Mouse (Mus musculus) cerebellum, adult 2 months (tissue): ENCODE measurements around the gene Alg14. TPM values are rescaled to one million over a fixed set of nuclear protein-coding genes. Genes with fewer than 3 reads are reported as not detected.

ENCODE experiments used
- DNase-seq, 2 experiments: peaks; one replicate each; pipeline ENCODE4 v3.0.0; 2021
- H3K27ac ChIP-seq: fragments of 200-500 bp; 2 replicates; pipeline ENCODE4 v1.5.1; 2012; ENCODE audit warnings: low read length, control low read depth, inconsistent platforms; ENCODE audit not compliant: insufficient read depth
- H3K27me3 ChIP-seq: fragments of 200-500 bp; 2 replicates; pipeline ENCODE4 v1.6.1; 2012; ENCODE audit warnings: inconsistent platforms, mild to moderate bottlenecking, low read length, moderate library complexity; ENCODE audit not compliant: control insufficient read depth, insufficient read depth
- H3K4me1 ChIP-seq: fragments of 200-500 bp; 2 replicates; pipeline ENCODE4 v1.6.1; 2011; ENCODE audit warnings: low read length; ENCODE audit not compliant: control insufficient read depth, insufficient read depth
- H3K4me3 ChIP-seq: fragments of 200-500 bp; replicated peaks from 2 replicates; pipeline ENCODE3; 2011; ENCODE audit warnings: mild to moderate bottlenecking, low read depth, low read length, control low read depth; ENCODE audit not compliant: insufficient read depth
- CTCF ChIP-seq: fragments of 200-500 bp; IDR thresholded peaks from 2 replicates; pipeline ENCODE4 v1.5.1; 2011; ENCODE audit warnings: low read depth, mild to moderate bottlenecking, control low read depth, low read length, moderate library complexity, borderline replicate concordance; ENCODE audit not compliant: insufficient read depth
- POLR2A ChIP-seq: fragments of 200-500 bp; IDR thresholded peaks from 2 replicates; pipeline ENCODE4 v1.6.1; 2011; ENCODE audit warnings: low read length, control low read depth, borderline replicate concordance; ENCODE audit not compliant: insufficient read depth
- WGBS: fragments of 180-500 bp; shearing (Covaris S2); methylation state at CpG from one replicate; pipeline ENCODE4 v1.1.7; 2018; 5-methylcytosine and 5-hydroxymethylcytosine counted together
- polyA plus RNA-seq: library from polyadenylated mRNA; depleted of rRNA; stranded (reverse); fragments of >200 nt; gene quantifications from 2 replicates; pipeline ENCODE4 v1.2.3, GENCODE M21; 2012

The Alg14 gene
- polyA plus RNA-seq, 1 experiment, result 27.1 TPM

GRCm38 (mm10) chr3:121308935-121309334 lies 17.4 kb downstream of the Alg14 start:
- WGBS, result 85% methylated on average over 5 of the region's 5 CpGs

GRCm38 (mm10) chr3:121309429-121309828 lies 17.9 kb downstream of the Alg14 start:
- no peak for DNase-seq
- H3K27me3 ChIP-seq, result no peaks in the 10 kb centered on the region
- H3K27ac ChIP-seq, result no peak overlapping the region
- no peak for TF ChIP-seq POLR2A
- TF ChIP-seq CTCF, result no peak
- H3K4me3 ChIP-seq, result no peak overlapping the region
- WGBS, result 79% methylated on average over 4 of the region's 4 CpGs
- no peaks in the 10 kb centered on the region for H3K4me1 ChIP-seq

More at GRCm38 (mm10) chr3:121308935-121309334, 17.4 kb downstream of the Alg14 start:
- H3K27ac ChIP-seq, result no peak overlapping the region
- no peaks in the 10 kb centered on the region for H3K27me3 ChIP-seq
- H3K4me3 ChIP-seq, result no peak overlapping the region
- TF ChIP-seq CTCF (no peak), POLR2A (no peak)
- no peaks in the 10 kb centered on the region for H3K4me1 ChIP-seq
- no peak for DNase-seq

GRCm38 (mm10) chr3:121309896-121310714 lies 18.5 kb downstream of the Alg14 start:
- no peak for DNase-seq
- Histone ChIP-seq H3K4me1 (no peaks in the 10 kb centered on the region), H3K4me3 (no peak overlapping the region), H3K27ac (no peak overlapping the region), H3K27me3 (no peaks in the 10 kb centered on the region)
- TF ChIP-seq POLR2A (no peak), CTCF (no peak)
- WGBS, result 87% methylated on average over 16 of the region's 16 CpGs

- TF ChIP-seq POLR2A, result no peak
- no peak for TF ChIP-seq CTCF
- H3K27ac ChIP-seq, result no peak overlapping the region
- H3K4me3 ChIP-seq, result no peak overlapping the region
- WGBS, result 80% methylated on average over 6 of the region's 6 CpGs
- H3K27me3 ChIP-seq, result no peaks in the 10 kb centered on the region
- no peak for DNase-seq
- H3K4me1 ChIP-seq, result no peaks in the 10 kb centered on the region
These were observed 20.9 kb downstream of the Alg14 start for GRCm38 (mm10) chr3:121312426-121312825.

GRCm38 (mm10) chr3:121312979-121313378 lies 21.4 kb downstream of the Alg14 start:
- H3K4me3 ChIP-seq, result no peak overlapping the region
- WGBS, result 81% methylated on average over 9 of the region's 9 CpGs
- H3K27me3 ChIP-seq, result no peaks in the 10 kb centered on the region
- H3K4me1 ChIP-seq, result no peaks in the 10 kb centered on the region
- TF ChIP-seq POLR2A (no peak), CTCF (no peak)
- H3K27ac ChIP-seq, result no peak overlapping the region
- no peak for DNase-seq

- Histone ChIP-seq H3K4me1 (no peaks in the 10 kb centered on the region), H3K27ac (no peak overlapping the region), H3K4me3 (no peak overlapping the region), H3K27me3 (no peaks in the 10 kb centered on the region)
- 69% methylated on average over 6 of the region's 6 CpGs for WGBS
- no peak for DNase-seq
- TF ChIP-seq CTCF (no peak), POLR2A (no peak)
These were observed 22.6 kb downstream of the Alg14 start for GRCm38 (mm10) chr3:121314149-121314548.

GRCm38 (mm10) chr3:121315498-121315897 lies 23.9 kb downstream of the Alg14 start:
- Histone ChIP-seq H3K27me3 (no peaks in the 10 kb centered on the region), H3K4me3 (no peak overlapping the region), H3K4me1 (no peaks in the 10 kb centered on the region), H3K27ac (no peak overlapping the region)
- 89% methylated on average over 7 of the region's 7 CpGs for WGBS
- DNase-seq, result no peak
- no peak for TF ChIP-seq POLR2A
- no peak for TF ChIP-seq CTCF

GRCm38 (mm10) chr3:121319906-121320305 lies 28.3 kb downstream of the Alg14 start:
- TF ChIP-seq POLR2A, result no peak
- TF ChIP-seq CTCF, result no peak
- no peaks in the 10 kb centered on the region for H3K27me3 ChIP-seq
- WGBS, result 93% methylated on average over 6 of the region's 6 CpGs
- H3K27ac ChIP-seq, result no peak overlapping the region
- no peaks in the 10 kb centered on the region for H3K4me1 ChIP-seq
- DNase-seq, result no peak
- no peak overlapping the region for H3K4me3 ChIP-seq
